Mouse (Mus musculus) lung, embryonic 14.5 days (tissue): ENCODE measurements around the gene Ear14. TPM values are rescaled to one million over a fixed set of nuclear protein-coding genes. Genes with fewer than 3 reads are reported as not detected.
"Not testable (repeated sequence)": the region's sequence is repeated elsewhere in the genome, so short reads cannot be mapped to it uniquely, and the experiment has no call there.

Experiments used
- ATAC-seq: fragments of 200-750 bp; cut with Nextera tagmentation; 2 replicates; pipeline ENCODE4 v1.8.0; 2017; ENCODE audit warnings: mild to moderate bottlenecking, moderate TSS enrichment, moderate library complexity; ENCODE audit not compliant: insufficient read depth
- DNase-seq: peaks from one replicate; pipeline ENCODE4 v3.0.0-alpha.2; 2015
- H3K27ac ChIP-seq: fragments of 300-500 bp; sonication (generic); 2 replicates; pipeline ENCODE4 v1.5.1; 2014; ENCODE audit warnings: low read depth, mild to moderate bottlenecking, moderate library complexity
- H3K27me3 ChIP-seq: fragments of 300-500 bp; sonication (generic); 2 replicates; pipeline ENCODE4 v1.6.1; 2014; ENCODE audit warnings: low read length, control low read depth; ENCODE audit not compliant: insufficient read depth
- H3K36me3 ChIP-seq: fragments of 300-500 bp; sonication (generic); 2 replicates; pipeline ENCODE4 v1.6.1; 2014; ENCODE audit warnings: control low read depth; ENCODE audit not compliant: insufficient read depth
- H3K4me1 ChIP-seq: fragments of 300-500 bp; sonication (generic); 2 replicates; pipeline ENCODE4 v1.6.1; 2014; ENCODE audit warnings: antibody characterized with exemption, control low read depth; ENCODE audit not compliant: insufficient read depth
- H3K4me2 ChIP-seq: fragments of 300-500 bp; sonication (generic); 2 replicates; pipeline ENCODE4 v1.6.1; 2014; ENCODE audit warnings: mild to moderate bottlenecking
- H3K4me3 ChIP-seq: fragments of 300-500 bp; sonication (generic); 2 replicates; pipeline ENCODE4 v1.5.1; 2014; ENCODE audit warnings: low read depth, low read length
- H3K9ac ChIP-seq: fragments of 300-500 bp; sonication (generic); 2 replicates; pipeline ENCODE4 v1.6.1; 2014
- H3K9me3 ChIP-seq: fragments of 300-500 bp; sonication (generic); 2 replicates; pipeline ENCODE4 v1.6.1; 2016; ENCODE audit warnings: low read depth, low read length, control low read depth
- CTCF ChIP-seq: IDR thresholded peaks from 2 replicates; pipeline ENCODE4 v1.5.1; 2016; ENCODE audit warnings: antibody characterized with exemption, low read depth
- WGBS: fragments of 180-500 bp; shearing (Covaris S2); extraction: QIAGEN DNeasy Blood & Tissue Kit; methylation state at CpG from one replicate; pipeline ENCODE4 v1.1.7; 2014; 5-methylcytosine and 5-hydroxymethylcytosine counted together
- polyA plus RNA-seq: library from polyadenylated mRNA; unstranded; fragments of >200 nt; fragmentation: Nextera tagmentation; extraction: Ambion mirVana; gene quantifications from 2 replicates; pipeline ENCODE4 v1.2.1, GENCODE M21; 2014

Gene Ear14
- polyA plus RNA-seq, 1 experiment from 2014 or later, result not detected

- DNase-seq (no peak), ATAC-seq (no peak)
- no peaks in the 10 kb centered on the region for H3K9me3 ChIP-seq
- no peaks in the 10 kb centered on the region for H3K4me1 ChIP-seq
- 90% methylated on average over 2 of the region's 2 CpGs for WGBS
- no peak for TF ChIP-seq CTCF
- no peak overlapping the region for H3K4me3 ChIP-seq
- H3K27ac ChIP-seq, result no peak overlapping the region
- H3K27me3 ChIP-seq, result no peaks in the 10 kb centered on the region
- no peaks in the 10 kb centered on the region for H3K36me3 ChIP-seq
- H3K9ac ChIP-seq, result no peak overlapping the region
- no peak overlapping the region for H3K4me2 ChIP-seq
These were observed 2.7 kb upstream of the Ear14 start for GRCm38 (mm10) chr14:51200466-51200865.

- 82% methylated on average over 3 of the region's 3 CpGs for WGBS
- not testable (repeated sequence) for H3K36me3 ChIP-seq, ATAC-seq
These were observed 16.9 kb downstream of the Ear14 start for GRCm38 (mm10) chr14:51220075-51220474.

GRCm38 (mm10) chr14:51229657-51230056 lies 26.5 kb downstream of the Ear14 start:
- not testable (repeated sequence) for H3K9me3 ChIP-seq, H3K4me1 ChIP-seq, H3K9ac ChIP-seq, DNase-seq, H3K27me3 ChIP-seq, H3K4me3 ChIP-seq, ATAC-seq, H3K27ac ChIP-seq, H3K36me3 ChIP-seq, H3K4me2 ChIP-seq
- WGBS, result 53% methylated on average over 4 of the region's 4 CpGs

More at GRCm38 (mm10) chr14:51220075-51220474, 16.9 kb downstream of the Ear14 start:
- H3K4me3 ChIP-seq, H3K9ac ChIP-seq, H3K4me2 ChIP-seq, H3K9me3 ChIP-seq, H3K27me3 ChIP-seq, H3K4me1 ChIP-seq, H3K27ac ChIP-seq, DNase-seq: not testable (repeated sequence)

GRCm38 (mm10) chr14:51237488-51237887 lies 34.3 kb downstream of the Ear14 start:
- H3K4me1 ChIP-seq, DNase-seq, H3K9me3 ChIP-seq, H3K9ac ChIP-seq, ATAC-seq, H3K4me3 ChIP-seq, H3K27ac ChIP-seq, H3K27me3 ChIP-seq, H3K4me2 ChIP-seq, H3K36me3 ChIP-seq: not testable (repeated sequence)
- WGBS, result 63% methylated on average over 1 of the region's 1 CpGs

- H3K27me3 ChIP-seq, result no peaks in the 10 kb centered on the region
- H3K27ac ChIP-seq, result no peak overlapping the region
- no peak overlapping the region for H3K9ac ChIP-seq
- no peaks in the 10 kb centered on the region for H3K9me3 ChIP-seq
- ATAC-seq, result no peak
- no peaks in the 10 kb centered on the region for H3K4me1 ChIP-seq
- TF ChIP-seq CTCF, result peak; percentile 68
- DNase-seq, result peak; percentile 75
- no peaks in the 10 kb centered on the region for H3K36me3 ChIP-seq
- H3K4me2 ChIP-seq, result no peak overlapping the region
- no peak overlapping the region for H3K4me3 ChIP-seq
These were observed 37.7 kb downstream of the Ear14 start for GRCm38 (mm10) chr14:51240899-51241298.

- no peaks in the 10 kb centered on the region for H3K36me3 ChIP-seq
- no peak for DNase-seq
- no peak overlapping the region for H3K4me2 ChIP-seq
- no peak for TF ChIP-seq CTCF
- no peak overlapping the region for H3K9ac ChIP-seq
- ATAC-seq, result no peak
- H3K9me3 ChIP-seq, result no peaks in the 10 kb centered on the region
- H3K4me1 ChIP-seq, result no peaks in the 10 kb centered on the region
- H3K4me3 ChIP-seq, result no peak overlapping the region
- H3K27ac ChIP-seq, result no peak overlapping the region
- 90% methylated on average over 1 of the region's 1 CpGs for WGBS
- no peaks in the 10 kb centered on the region for H3K27me3 ChIP-seq
These were observed 44.5 kb downstream of the Ear14 start for GRCm38 (mm10) chr14:51247736-51248135.

GRCm38 (mm10) chr14:51250348-51250747 lies 47.2 kb downstream of the Ear14 start:
- ATAC-seq (no peak), DNase-seq (no peak)
- Histone ChIP-seq H3K4me3 (no peak overlapping the region), H3K27ac (no peak overlapping the region), H3K9me3 (no peaks in the 10 kb centered on the region), H3K4me1 (no peaks in the 10 kb centered on the region), H3K4me2 (no peak overlapping the region), H3K36me3 (no peaks in the 10 kb centered on the region), H3K27me3 (no peaks in the 10 kb centered on the region), H3K9ac (no peak overlapping the region)
- whole genome bisulfite sequencing, result 59% methylated on average over 3 of the region's 3 CpGs
- TF ChIP-seq CTCF, result no peak

- not testable (repeated sequence) for H3K4me3 ChIP-seq, DNase-seq, ATAC-seq, H3K27ac ChIP-seq, H3K9ac ChIP-seq, H3K27me3 ChIP-seq, H3K36me3 ChIP-seq, H3K4me2 ChIP-seq, H3K9me3 ChIP-seq, H3K4me1 ChIP-seq
These were observed 49.0 kb downstream of the Ear14 start for GRCm38 (mm10) chr14:51252206-51252605.
